Mouse (Mus musculus) Muller cell, postnatal 12 days (primary cell): Measurements from ENCODE around the gene Spata21.
"Not testable (repeated sequence)": the region's sequence is repeated elsewhere in the genome, so short reads cannot be mapped to it uniquely, and the experiment has no call there.

Experiments
- DNase-seq: peaks from one replicate; pipeline ENCODE4 v3.0.0-alpha.2; 2015; ENCODE audit errors: inconsistent ontology term

Spata21 gene

DNA sequence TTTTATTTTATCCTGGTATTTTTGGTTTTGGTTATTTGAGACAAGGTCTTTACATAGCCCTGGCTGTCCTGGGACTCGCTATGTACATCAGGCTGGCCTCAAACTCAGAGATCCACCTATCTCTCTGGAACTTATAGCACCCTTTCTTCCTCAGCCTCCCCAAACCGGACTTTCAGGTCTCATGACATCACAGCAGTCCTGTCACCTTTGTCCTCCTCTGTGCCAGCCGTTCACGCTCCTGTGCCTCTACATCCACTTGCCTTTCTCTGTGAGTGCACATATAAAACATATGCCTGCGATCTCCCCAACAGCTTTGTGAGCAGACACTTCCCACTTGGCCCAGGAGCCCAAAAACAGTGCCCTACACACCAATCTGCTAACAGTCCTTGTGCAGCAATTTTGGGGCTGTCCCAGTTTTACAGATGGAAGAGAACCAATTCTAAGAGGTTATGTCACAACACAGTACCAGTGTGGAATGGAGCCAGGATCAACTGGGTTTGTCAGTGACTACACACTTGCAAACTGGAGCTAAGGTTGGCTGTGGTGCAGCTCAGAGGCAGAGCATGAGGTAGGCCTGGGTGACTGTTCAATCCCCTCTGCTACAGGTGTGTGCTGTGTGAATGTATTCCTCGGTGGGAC is 42.7 kb downstream of the Spata21 start:
- peak; percentile 67 for DNase-seq

DNA sequence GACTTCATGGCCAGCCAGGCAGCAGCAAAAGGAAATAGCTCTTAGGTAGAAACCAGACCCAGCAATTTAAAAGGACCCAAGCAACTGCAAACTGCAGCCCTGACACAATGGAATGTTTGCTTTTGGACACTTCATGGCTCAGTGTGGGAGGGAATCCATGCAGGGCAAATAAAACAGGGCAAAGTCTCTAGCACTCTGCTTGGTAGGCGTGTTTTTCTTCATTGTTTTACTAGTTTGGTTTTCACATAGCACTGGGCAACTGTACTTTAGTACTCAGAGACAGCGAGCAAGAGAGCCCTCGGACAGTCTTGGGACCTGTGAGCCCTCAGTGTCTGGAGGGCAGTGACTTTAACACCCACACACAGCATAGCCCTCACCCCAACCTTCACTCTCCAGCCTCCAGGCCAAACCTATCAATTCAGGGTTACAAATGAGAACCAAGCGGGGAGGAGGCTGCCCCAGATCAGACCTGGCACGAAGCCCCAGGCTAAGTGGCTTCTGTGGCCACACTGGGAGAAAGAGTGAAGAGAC is 43.5 kb downstream of the Spata21 start:
- DNase-seq, result peak; percentile 66

- DNase-seq, result no peak
Observed at GRCm38 (mm10) chr4:141132191-141132590, 44.1 kb downstream of the Spata21 start.

DNA sequence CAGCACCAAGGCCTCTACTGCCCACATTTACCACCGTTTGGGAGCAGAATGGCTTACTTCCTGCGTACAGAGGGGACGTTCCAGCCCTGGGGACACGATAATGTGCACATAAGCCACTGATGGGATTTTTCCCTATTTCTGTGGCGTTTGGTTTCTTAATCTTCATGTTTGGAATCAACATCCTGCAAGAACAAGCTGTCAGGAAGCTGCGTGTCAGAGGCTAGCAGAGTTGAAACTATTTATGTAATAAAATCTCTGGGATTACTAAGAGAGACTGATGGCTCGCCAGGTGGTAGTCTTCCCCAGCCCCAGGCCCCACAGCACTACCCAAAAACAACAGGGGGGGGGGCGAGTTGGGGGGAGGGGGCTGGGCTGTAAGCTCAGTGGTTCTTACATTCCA is 45.1 kb downstream of the Spata21 start:
- DNase-seq, result no peak

DNA sequence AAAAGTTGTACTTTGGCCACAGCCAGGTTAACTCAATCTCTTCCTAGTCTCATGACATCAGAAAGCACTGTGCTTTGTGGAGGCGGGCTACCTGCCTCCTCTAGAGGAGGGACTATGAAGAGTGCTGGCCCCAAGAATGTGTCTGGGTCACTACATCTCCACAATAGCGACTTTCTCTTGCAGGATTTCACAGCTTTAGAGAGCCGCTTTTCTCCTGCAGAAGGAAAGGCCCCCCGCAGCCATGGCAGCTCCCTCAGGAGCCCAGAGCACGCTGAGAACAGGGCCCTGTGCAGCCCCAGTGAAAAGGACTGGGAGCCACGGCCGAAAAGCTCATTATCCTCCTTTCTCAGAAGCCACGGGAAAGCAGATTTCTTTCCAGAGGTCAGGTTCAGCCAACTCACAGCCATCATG is 45.9 kb downstream of the Spata21 start:
- peak; percentile 52 for DNase-seq

DNA sequence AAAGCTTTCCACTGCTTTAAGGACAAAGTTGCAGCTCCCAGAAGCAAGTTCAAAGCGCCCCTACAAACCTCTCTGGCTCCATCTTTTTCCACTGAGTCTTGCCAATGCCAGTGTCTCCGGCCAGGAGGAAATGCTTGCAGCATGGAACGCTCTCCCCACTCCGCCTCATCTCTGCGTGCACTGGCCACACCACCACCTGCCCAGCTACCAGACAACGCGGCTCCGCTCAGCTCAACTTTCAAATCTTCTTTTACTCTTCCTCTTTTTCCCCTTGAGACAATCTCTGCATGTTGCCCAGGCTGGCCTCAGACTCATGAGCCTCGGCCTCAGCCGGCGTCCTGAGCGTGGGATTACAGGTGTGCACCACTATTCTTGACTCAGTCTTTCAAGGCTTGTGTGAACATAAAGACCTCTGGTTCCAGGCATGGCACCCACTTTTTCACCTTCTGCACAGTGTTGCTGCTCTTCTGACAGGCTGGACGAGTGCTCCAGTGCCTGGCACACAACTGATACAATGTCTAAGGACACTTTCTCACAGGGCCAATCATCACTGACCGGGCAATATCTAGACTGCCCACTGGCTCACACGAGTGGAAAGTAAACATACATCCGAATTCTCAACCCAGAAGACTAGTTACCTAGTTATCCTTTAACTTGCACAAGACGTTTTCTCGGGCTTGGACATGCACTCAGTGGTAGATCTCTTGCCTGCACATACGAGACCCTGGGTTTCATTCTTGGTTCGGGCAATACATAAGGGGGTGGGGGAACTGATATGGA is 46.8 kb downstream of the Spata21 start:
- DNase-seq, result no peak

DNA sequence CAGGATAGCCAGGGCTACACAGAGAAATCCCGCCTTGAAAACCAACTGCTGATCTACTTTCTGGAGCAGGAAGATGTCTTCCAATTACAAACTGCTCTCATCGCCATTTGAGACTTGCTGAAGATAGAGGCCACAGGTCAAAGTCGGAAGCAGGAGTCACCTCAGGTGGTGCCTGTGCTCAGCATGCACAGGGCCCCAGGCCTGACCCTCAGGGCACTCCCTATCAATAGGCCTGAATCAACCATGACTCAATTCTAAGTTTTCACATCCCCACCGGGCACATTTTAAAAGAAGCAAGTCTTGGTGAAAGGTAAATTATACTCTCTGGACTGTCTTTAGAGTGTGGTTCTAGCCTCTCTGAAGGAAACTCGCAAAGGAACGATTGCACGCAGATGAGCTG is 48.0 kb downstream of the Spata21 start:
- DNase-seq, result no peak

- DNase-seq, result not testable (repeated sequence)
Observed at GRCm38 (mm10) chr4:141137740-141138139, 49.6 kb downstream of the Spata21 start.

DNA sequence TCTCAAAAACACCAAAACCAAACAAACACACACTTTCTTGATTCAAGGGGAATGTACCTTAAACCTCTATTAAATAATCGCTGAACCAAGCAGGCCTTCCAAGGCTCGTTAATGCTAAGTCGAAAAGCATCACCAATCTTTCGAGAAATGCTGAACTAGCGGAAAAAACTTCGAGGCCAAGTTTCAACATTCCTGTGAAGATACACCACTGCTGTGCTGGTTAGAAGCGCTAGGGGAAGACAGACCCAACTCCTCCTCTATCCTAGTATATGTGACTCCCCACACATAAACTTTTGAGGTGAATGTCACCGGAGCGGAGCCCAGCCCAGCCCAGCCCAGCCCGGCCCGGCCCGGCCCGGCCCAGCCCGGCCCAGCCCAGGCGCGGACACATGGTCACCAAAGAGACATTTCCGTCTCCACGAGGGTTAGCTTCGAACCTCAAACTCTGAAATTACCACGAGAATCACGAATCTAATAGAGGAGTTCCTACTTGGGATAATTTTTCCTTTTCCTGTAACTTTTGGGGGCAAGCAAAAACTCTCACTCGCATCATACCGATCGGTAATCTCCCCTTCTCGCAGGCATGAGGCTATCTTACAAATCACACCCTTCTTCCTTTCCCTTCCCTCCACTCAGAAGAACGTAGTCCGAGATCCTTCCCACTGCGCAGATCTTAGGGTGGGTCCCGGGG is 50.4 kb downstream of the Spata21 start:
- peak; percentile 65 for DNase-seq

GRCm38 (mm10) chr4:141139116-141139970 is 51.2 kb downstream of the Spata21 start, which contains the start of gene Szrd1:
Gene Szrd1 (minus strand): TSS chr4:141139775.
- DNase-seq, result peak; percentile 100

GRCm38 (mm10) chr4:141140354-141140753 is 52.2 kb downstream of the Spata21 start:
- DNase-seq, result not testable (repeated sequence)

DNA sequence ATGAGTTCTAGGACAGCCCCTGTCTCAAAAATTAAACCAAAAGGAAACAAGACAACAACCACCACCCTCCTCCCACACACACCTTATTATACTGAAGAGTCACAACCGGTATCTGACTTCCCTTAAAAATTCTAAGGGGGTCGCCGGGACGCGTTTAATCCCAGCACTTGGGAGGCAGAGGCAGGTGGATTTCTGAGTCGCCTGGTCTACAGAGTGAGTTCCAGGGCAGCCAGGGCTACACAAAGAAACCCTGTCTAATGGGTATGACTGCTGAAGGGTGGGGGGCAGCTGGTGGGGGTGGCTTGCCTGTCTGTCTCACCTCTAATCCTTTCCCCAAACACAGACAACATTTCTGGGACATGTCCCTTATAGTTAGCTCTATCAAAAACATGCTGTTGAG is 52.8 kb downstream of the Spata21 start:
- DNase-seq, result no peak

DNA sequence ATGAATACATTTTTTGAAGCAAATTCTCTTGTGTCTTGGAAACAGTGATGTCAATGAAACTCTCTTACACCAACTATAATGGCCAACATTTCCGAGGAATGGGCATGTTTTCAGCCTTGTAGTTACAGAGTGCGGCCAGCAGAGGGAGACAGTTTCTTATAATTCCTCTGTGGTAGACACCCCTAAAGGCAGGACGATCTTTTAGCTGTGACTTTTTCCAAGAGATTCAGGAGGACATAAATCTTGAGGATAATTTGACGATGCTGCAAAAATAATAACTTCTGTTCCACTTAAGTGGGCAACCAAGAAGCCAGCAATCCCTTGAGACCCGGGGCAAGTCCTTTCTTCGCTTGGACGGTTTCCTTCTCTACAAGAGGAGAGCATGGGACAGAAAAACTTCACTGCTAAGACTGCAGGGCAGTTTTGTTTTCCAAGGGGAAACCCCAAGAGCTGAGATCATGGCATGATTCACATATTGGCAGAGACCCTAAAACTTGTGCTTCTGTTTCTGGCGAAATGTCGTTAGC is 54.2 kb downstream of the Spata21 start:
- peak; percentile 82 for DNase-seq

DNA sequence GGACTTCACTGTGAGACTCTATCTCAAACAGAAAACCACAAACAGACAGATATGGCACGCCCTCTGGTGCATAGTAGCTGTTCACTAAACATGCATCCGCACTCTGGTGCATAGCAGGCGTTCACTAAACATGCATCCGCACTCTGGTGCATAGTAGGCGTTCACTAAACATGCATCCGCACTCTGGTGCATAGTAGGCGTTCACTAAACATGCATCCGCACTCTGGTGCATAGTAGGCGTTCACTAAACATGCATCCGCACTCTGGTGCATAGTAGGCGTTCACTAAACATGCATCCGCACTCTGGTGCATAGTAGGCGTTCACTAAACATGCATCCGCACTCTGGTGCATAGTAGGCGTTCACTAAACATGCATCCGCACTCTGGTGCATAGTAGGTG is 57.0 kb downstream of the Spata21 start:
- DNase-seq, result not testable (repeated sequence)

GRCm38 (mm10) chr4:141146491-141147033 is 58.4 kb downstream of the Spata21 start:
- DNase-seq, result no peak

- DNase-seq, result peak; percentile 96
Observed at GRCm38 (mm10) chr4:141147112-141148008, 59.2 kb downstream of the Spata21 start, which contains the start of gene Fbxo42. Gene Fbxo42 (plus strand): TSS chr4:141147913.

DNA sequence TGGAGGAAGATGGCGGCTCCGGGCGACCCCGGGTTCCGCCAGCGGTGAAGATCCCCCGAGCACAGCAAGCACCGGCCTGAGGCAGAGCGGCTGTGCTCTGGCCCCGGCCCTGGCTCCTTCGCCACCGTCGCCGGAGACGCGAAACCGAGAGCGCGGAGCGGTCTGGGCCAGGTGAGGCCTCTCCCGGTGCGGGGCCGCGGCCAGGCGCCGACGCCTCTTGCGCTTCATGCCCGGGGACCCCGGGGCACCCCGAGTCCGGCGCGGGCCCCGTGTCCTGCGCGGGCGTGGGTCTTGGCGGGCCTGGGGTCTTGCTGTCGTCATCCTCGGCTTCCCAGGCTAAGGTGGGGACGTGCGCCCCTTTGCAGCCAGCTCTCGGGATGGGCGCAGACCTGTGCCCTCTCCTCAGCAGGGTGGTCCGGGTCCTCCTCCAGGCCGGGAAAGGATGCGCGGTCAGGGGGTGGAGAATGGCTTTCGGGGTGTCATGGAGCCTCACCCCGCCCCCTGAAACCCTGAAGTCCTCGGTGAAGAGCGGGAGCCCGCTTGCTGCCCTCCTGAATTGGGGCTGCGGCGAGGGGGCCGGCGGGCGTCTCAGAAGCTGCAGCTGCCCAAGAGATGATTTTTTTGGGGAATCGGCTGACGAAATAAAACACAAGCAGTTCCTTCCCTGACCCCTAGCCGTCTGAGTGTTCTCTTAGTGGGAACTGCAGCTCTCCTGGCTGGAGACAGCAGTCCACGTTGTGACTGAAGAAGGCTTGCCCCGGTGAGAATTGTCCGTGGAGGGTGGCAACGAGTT is 60.1 kb downstream of the Spata21 start:
- DNase-seq, result peak; percentile 55

GRCm38 (mm10) chr4:141149116-141149515 is 61.0 kb downstream of the Spata21 start:
- DNase-seq, result no peak

GRCm38 (mm10) chr4:141157485-141157884 is 69.4 kb downstream of the Spata21 start:
- no peak for DNase-seq
